Mouse (Mus musculus) heart, embryonic 16.5 days (tissue): ENCODE data around the gene Gm13277. TPM values are rescaled to one million over a fixed set of nuclear protein-coding genes. Genes with fewer than 3 reads are reported as not detected.
A peak's percentile ranks its signal among the peaks of the same experiment; 100 is the strongest.
"Not testable (repeated sequence)": the region's sequence is repeated elsewhere in the genome, so short reads cannot be mapped to it uniquely, and the experiment has no call there.

Source experiments
- ATAC-seq: fragments of 200-750 bp; cut with Nextera tagmentation; replicated peaks from 2 replicates; pipeline ENCODE4 v1.8.0; 2017; ENCODE audit warnings: moderate number of reproducible peaks; ENCODE audit not compliant: insufficient read depth, low FRiP score; ENCODE audit errors: extremely low read depth
- H3K27ac ChIP-seq: fragments of 300-500 bp; sonication (generic); 2 replicates; pipeline ENCODE4 v1.5.1; 2014; ENCODE audit warnings: mild to moderate bottlenecking, low read length, control low read depth, moderate library complexity
- H3K27me3 ChIP-seq: fragments of 300-500 bp; sonication (generic); 2 replicates; pipeline ENCODE4 v1.6.1; 2014; ENCODE audit warnings: low read length, mixed read lengths; ENCODE audit not compliant: control insufficient read depth, insufficient read depth
- H3K36me3 ChIP-seq: fragments of 300-500 bp; sonication (generic); 2 replicates; pipeline ENCODE4 v1.6.1; 2014; ENCODE audit not compliant: control insufficient read depth, insufficient read depth
- H3K4me1 ChIP-seq: fragments of 300-500 bp; sonication (generic); 2 replicates; pipeline ENCODE4 v1.6.1; 2014; ENCODE audit warnings: low read length, mixed read lengths; ENCODE audit not compliant: control insufficient read depth, insufficient read depth
- H3K4me2 ChIP-seq: fragments of 300-500 bp; sonication (generic); 2 replicates; pipeline ENCODE4 v1.6.1; 2014; ENCODE audit warnings: low read depth, mild to moderate bottlenecking, control low read depth, low read length
- H3K4me3 ChIP-seq: fragments of 300-500 bp; sonication (generic); 2 replicates; pipeline ENCODE4 v1.5.1; 2014; ENCODE audit warnings: mild to moderate bottlenecking, control low read depth, low read length
- H3K9ac ChIP-seq: fragments of 300-500 bp; sonication (generic); 2 replicates; pipeline ENCODE4 v1.6.1; 2014; ENCODE audit warnings: low read length, control low read depth
- H3K9me3 ChIP-seq: fragments of 300-500 bp; sonication (generic); replicated peaks from 2 replicates; pipeline ENCODE4 v1.6.1; 2016; ENCODE audit warnings: low read length; ENCODE audit not compliant: control insufficient read depth
- WGBS: fragments of 180-500 bp; shearing (Covaris S2); extraction: QIAGEN DNeasy Blood & Tissue Kit; methylation state at CpG from one replicate; pipeline ENCODE4 v1.1.7; 2014; 5-methylcytosine and 5-hydroxymethylcytosine counted together
- polyA plus RNA-seq: library from polyadenylated mRNA; unstranded; fragments of >200 nt; fragmentation: Nextera tagmentation; extraction: Ambion mirVana; gene quantifications from 2 replicates; pipeline ENCODE4 v1.2.1, GENCODE M21; 2015

Gm13277 gene
- not detected in 2 replicates for polyA plus RNA-seq

- H3K9ac ChIP-seq, ATAC-seq: not testable (repeated sequence)
- 0% methylated on average over 1 of the region's 28 CpGs for WGBS
Measured at GRCm38 (mm10) chr4:88788402-88788801, at the start of gene Gm13277. Gene Gm13277 (plus strand): TSS chr4:88788632.

GRCm38 (mm10) chr4:88739036-88739435, 49.4 kb upstream of the Gm13277 start:
- WGBS, result 84% methylated on average over 6 of the region's 6 CpGs

More at GRCm38 (mm10) chr4:88788402-88788801, at the start of gene Gm13277:
- H3K4me1 ChIP-seq, H3K36me3 ChIP-seq, H3K27me3 ChIP-seq, H3K9me3 ChIP-seq, H3K4me3 ChIP-seq, H3K4me2 ChIP-seq, H3K27ac ChIP-seq: not testable (repeated sequence)

GRCm38 (mm10) chr4:88741426-88741825, 47.0 kb upstream of the Gm13277 start:
- no peak for ATAC-seq
- H3K9ac ChIP-seq, result no peak overlapping the region
- no peaks in the 10 kb centered on the region for H3K9me3 ChIP-seq
- H3K36me3 ChIP-seq, result no peaks in the 10 kb centered on the region
- no peak overlapping the region for H3K27ac ChIP-seq
- no peaks in the 10 kb centered on the region for H3K27me3 ChIP-seq
- H3K4me3 ChIP-seq, result no peak overlapping the region
- 74% methylated on average over 4 of the region's 4 CpGs for WGBS
- H3K4me1 ChIP-seq, result 0 out of 2 replicates have a peak, but pooled peaks cover 2% of the 10 kb centered on the region
- H3K4me2 ChIP-seq, result no peak overlapping the region

More at GRCm38 (mm10) chr4:88739036-88739435, 49.4 kb upstream of the Gm13277 start:
- no peak overlapping the region for H3K4me3 ChIP-seq
- no peak for ATAC-seq
- no peaks in the 10 kb centered on the region for H3K9me3 ChIP-seq
- H3K27me3 ChIP-seq, result no peaks in the 10 kb centered on the region
- H3K36me3 ChIP-seq, result no peaks in the 10 kb centered on the region
- H3K9ac ChIP-seq, result no peak overlapping the region
- H3K4me2 ChIP-seq, result no peak overlapping the region
- no peak overlapping the region for H3K27ac ChIP-seq
- H3K4me1 ChIP-seq, result 0 out of 2 replicates have a peak, but pooled peaks cover 2% of the 10 kb centered on the region

GRCm38 (mm10) chr4:88742771-88743371, 45.6 kb upstream of the Gm13277 start:
- 0 out of 2 replicates have a peak, but pooled peaks cover under 1% of the 10 kb centered on the region for H3K4me1 ChIP-seq
- H3K9ac ChIP-seq, result no peak overlapping the region
- no peaks in the 10 kb centered on the region for H3K36me3 ChIP-seq
- H3K4me3 ChIP-seq, result no peak overlapping the region
- no peak overlapping the region for H3K4me2 ChIP-seq
- no peaks in the 10 kb centered on the region for H3K9me3 ChIP-seq
- H3K27ac ChIP-seq, result no peak overlapping the region
- no peak for ATAC-seq
- WGBS, result 60% methylated on average over 7 of the region's 7 CpGs
- H3K27me3 ChIP-seq, result no peaks in the 10 kb centered on the region

GRCm38 (mm10) chr4:88744207-88744606, 44.2 kb upstream of the Gm13277 start:
- H3K27ac ChIP-seq, result no peak overlapping the region
- H3K36me3 ChIP-seq, result no peaks in the 10 kb centered on the region
- H3K9me3 ChIP-seq, result no peaks in the 10 kb centered on the region
- no peak for ATAC-seq
- no peak overlapping the region for H3K4me3 ChIP-seq
- no peak overlapping the region for H3K9ac ChIP-seq
- WGBS, result 66% methylated on average over 3 of the region's 3 CpGs
- no peaks in the 10 kb centered on the region for H3K4me1 ChIP-seq
- no peak overlapping the region for H3K4me2 ChIP-seq
- H3K27me3 ChIP-seq, result no peaks in the 10 kb centered on the region

GRCm38 (mm10) chr4:88749926-88750325, 38.5 kb upstream of the Gm13277 start:
- WGBS, result 56% methylated on average over 6 of the region's 6 CpGs
- H3K9me3 ChIP-seq, result no peaks in the 10 kb centered on the region
- no peaks in the 10 kb centered on the region for H3K27me3 ChIP-seq
- H3K4me2 ChIP-seq, result no peak overlapping the region
- H3K4me3 ChIP-seq, result no peak overlapping the region
- no peaks in the 10 kb centered on the region for H3K4me1 ChIP-seq
- H3K9ac ChIP-seq, result no peak overlapping the region
- H3K27ac ChIP-seq, result no peak overlapping the region
- H3K36me3 ChIP-seq, result no peaks in the 10 kb centered on the region
- ATAC-seq, result no peak

- ATAC-seq, H3K4me2 ChIP-seq: not testable (repeated sequence)
- WGBS, result 58% methylated on average over 14 of the region's 15 CpGs
Measured at GRCm38 (mm10) chr4:88754818-88755340, 33.6 kb upstream of the Gm13277 start, which contains the start of gene Gm13271. Gene Gm13271 (plus strand): TSS chr4:88754868.

GRCm38 (mm10) chr4:88756581-88757513, 31.6 kb upstream of the Gm13277 start:
- 9% methylated on average over 28 of the region's 31 CpGs for WGBS
- Histone ChIP-seq H3K27ac (peak overlapping the region; percentile 97), H3K4me3 (peak overlapping the region; percentile 70), H3K4me2 (peak overlapping the region; percentile 76), H3K9ac (peak overlapping the region; percentile 83)
- not testable (repeated sequence) for ATAC-seq, H3K4me1 ChIP-seq, H3K36me3 ChIP-seq, H3K27me3 ChIP-seq, H3K9me3 ChIP-seq

More at GRCm38 (mm10) chr4:88754818-88755340, 33.6 kb upstream of the Gm13277 start, which contains the start of gene Gm13271:
- H3K27me3 ChIP-seq, H3K9ac ChIP-seq, H3K27ac ChIP-seq, H3K9me3 ChIP-seq, H3K4me3 ChIP-seq, H3K36me3 ChIP-seq, H3K4me1 ChIP-seq: not testable (repeated sequence)
